Mouse (Mus musculus) midbrain, embryonic 14.5 days (tissue): ENCODE data around the gene Stxbp3. TPM values are rescaled to one million over a fixed set of nuclear protein-coding genes. Genes with fewer than 3 reads are reported as not detected.

Source experiments
- ATAC-seq: fragments of 200-750 bp; cut with Nextera tagmentation; 2 replicates; pipeline ENCODE4 v1.8.0; 2017; ENCODE audit warnings: moderate number of reproducible peaks, moderate library complexity; ENCODE audit not compliant: low FRiP score, low TSS enrichment
- DNase-seq: peaks from one replicate; pipeline ENCODE4 v3.0.0-alpha.2; 2015
- H3K27ac ChIP-seq: fragments of 300-500 bp; sonication (generic); replicated peaks from 2 replicates; pipeline ENCODE4 v1.5.1; 2014; ENCODE audit warnings: mild to moderate bottlenecking, low read depth, low read length, moderate library complexity
- H3K27me3 ChIP-seq: fragments of 300-500 bp; sonication (generic); 2 replicates; pipeline ENCODE4 v1.6.1; 2014; ENCODE audit warnings: low read length, control low read depth, mixed read lengths; ENCODE audit not compliant: control insufficient read depth, insufficient read depth
- H3K36me3 ChIP-seq: fragments of 300-500 bp; sonication (generic); 2 replicates; pipeline ENCODE4 v1.6.1; 2014; ENCODE audit warnings: low read length, control low read depth; ENCODE audit not compliant: control insufficient read depth, insufficient read depth
- H3K4me1 ChIP-seq: fragments of 300-500 bp; sonication (generic); 2 replicates; pipeline ENCODE4 v1.6.1; 2014; ENCODE audit warnings: mild to moderate bottlenecking, antibody characterized with exemption, low read length, control low read depth; ENCODE audit not compliant: control insufficient read depth, insufficient read depth
- H3K4me2 ChIP-seq: fragments of 300-500 bp; sonication (generic); 2 replicates; pipeline ENCODE4 v1.6.1; 2014; ENCODE audit warnings: mild to moderate bottlenecking, low read length, moderate library complexity
- H3K4me3 ChIP-seq: fragments of 300-500 bp; sonication (generic); replicated peaks from 2 replicates; pipeline ENCODE4 v1.5.1; 2014; ENCODE audit warnings: low read depth, low read length
- H3K9ac ChIP-seq: fragments of 300-500 bp; sonication (generic); replicated peaks from 2 replicates; pipeline ENCODE4 v1.6.1; 2014; ENCODE audit warnings: mild to moderate bottlenecking, low read length, moderate library complexity
- H3K9me3 ChIP-seq: fragments of 300-500 bp; sonication (generic); 2 replicates; pipeline ENCODE4 v1.6.1; 2016; ENCODE audit warnings: low read length, control low read depth, mixed read lengths; ENCODE audit not compliant: control insufficient read depth
- WGBS: fragments of 180-500 bp; shearing (Covaris S2); extraction: QIAGEN DNeasy Blood & Tissue Kit; methylation state at CpG from one replicate; pipeline ENCODE4 v1.1.7; 2014; 5-methylcytosine and 5-hydroxymethylcytosine counted together
- polyA plus RNA-seq: library from polyadenylated mRNA; unstranded; fragments of >200 nt; fragmentation: Nextera tagmentation; extraction: Ambion mirVana; gene quantifications from 2 replicates; pipeline ENCODE4 v1.2.1, GENCODE M21; 2014

Gene Stxbp3
- polyA plus RNA-seq, 1 experiment from 2014 or later = 16.0 TPM

DNA sequence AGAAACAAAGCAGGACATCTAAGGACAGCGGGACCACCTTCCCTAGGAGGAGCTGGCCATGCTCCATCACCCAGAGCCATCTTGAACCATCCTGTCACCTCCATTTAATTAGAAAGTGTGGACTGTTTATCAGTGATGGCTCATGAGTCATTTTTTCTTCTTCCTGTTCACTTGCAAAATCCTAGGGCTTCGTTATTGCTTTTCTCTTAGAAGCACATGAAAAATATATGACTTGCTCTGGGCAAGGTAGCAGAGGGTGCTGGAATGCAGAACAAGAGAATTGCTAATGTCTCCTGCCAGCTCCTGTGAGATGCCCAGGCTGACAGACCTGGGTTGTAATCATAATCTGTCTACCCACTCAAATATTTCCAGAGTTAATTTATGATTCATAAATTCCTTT lies 20.5 kb upstream of the Stxbp3 start:
- H3K9me3 ChIP-seq = no peaks in the 10 kb centered on the region
- H3K4me2 ChIP-seq = no peak overlapping the region
- no peak overlapping the region for H3K9ac ChIP-seq
- H3K27me3 ChIP-seq = no peaks in the 10 kb centered on the region
- peaks cover 13% of the 10 kb centered on the region; the same call in 1 of the 2 replicates for H3K4me1 ChIP-seq
- H3K27ac ChIP-seq = no peak overlapping the region
- ATAC-seq = no peak
- no peak overlapping the region for H3K4me3 ChIP-seq
- DNase-seq = no peak
- whole genome bisulfite sequencing = 70% methylated on average over 2 of the region's 2 CpGs
- H3K36me3 ChIP-seq = no peaks in the 10 kb centered on the region

DNA sequence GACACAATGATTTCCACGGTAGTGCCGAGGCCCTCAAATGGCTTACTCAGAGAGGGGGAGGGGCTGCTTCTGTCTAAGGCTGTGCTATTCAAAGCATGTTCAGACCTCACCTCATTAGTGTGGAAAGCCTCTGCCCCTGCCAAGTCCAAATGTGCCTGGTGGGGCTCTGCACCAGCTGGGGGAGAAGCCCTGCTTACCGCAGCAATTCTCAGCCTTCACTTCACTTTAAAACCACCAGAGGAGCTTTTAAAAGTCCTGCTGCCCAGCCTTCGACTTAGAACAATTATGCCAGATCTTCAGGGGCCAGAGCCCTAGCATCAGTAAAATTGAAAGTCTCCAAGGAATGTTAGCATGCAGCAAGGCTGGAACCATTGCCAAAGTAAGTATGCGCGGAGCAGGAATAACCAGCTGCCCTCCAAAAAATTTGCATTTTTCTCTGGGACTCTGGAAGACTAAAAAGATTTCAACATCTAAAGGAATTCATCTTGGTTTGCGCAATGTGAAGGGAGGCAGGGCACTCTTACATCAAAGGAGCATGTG lies 18.0 kb upstream of the Stxbp3 start:
- ATAC-seq (peak; percentile 85), DNase-seq (peak; percentile 84)
- Histone ChIP-seq H3K27ac (peak overlapping the region; percentile 65), H3K4me1 (peaks cover 13% of the 10 kb centered on the region; the same call in 1 of the 2 replicates), H3K9ac (no peak overlapping the region), H3K4me2 (peak overlapping the region; percentile 24; the same call in 1 of the 2 replicates), H3K27me3 (no peaks in the 10 kb centered on the region), H3K4me3 (no peak overlapping the region), H3K36me3 (no peaks in the 10 kb centered on the region), H3K9me3 (no peaks in the 10 kb centered on the region)
- 11% methylated on average over 7 of the region's 7 CpGs for WGBS

DNA sequence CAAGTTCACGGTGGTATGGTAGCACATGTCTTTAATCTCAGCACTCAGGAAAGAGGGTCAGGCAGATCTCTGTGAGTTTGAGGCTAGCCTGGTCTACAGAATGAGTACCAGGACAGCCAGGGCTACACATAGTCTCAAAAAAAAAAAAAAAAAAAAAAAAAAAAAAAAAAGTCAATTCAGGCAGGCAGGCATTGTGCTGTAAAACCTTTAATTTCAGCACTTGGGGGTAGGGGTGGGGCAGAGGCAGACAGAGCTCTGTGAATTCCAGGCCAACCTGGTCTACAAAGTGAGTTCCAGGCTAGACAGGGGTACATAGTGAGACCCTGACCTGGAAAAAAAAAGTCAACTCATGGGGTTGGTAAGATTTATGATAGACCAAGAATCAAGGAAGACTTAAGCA lies 17.4 kb upstream of the Stxbp3 start:
- H3K36me3 ChIP-seq = no peaks in the 10 kb centered on the region
- WGBS = 66% methylated on average over 1 of the region's 1 CpGs
- no peak overlapping the region for H3K4me3 ChIP-seq
- H3K9me3 ChIP-seq = no peaks in the 10 kb centered on the region
- DNase-seq (no peak), ATAC-seq (no peak)
- H3K4me2 ChIP-seq = no peak overlapping the region
- H3K27me3 ChIP-seq = no peaks in the 10 kb centered on the region
- peaks cover 13% of the 10 kb centered on the region; the same call in 1 of the 2 replicates for H3K4me1 ChIP-seq
- H3K9ac ChIP-seq = no peak overlapping the region
- H3K27ac ChIP-seq = peak overlapping the region; percentile 65

DNA sequence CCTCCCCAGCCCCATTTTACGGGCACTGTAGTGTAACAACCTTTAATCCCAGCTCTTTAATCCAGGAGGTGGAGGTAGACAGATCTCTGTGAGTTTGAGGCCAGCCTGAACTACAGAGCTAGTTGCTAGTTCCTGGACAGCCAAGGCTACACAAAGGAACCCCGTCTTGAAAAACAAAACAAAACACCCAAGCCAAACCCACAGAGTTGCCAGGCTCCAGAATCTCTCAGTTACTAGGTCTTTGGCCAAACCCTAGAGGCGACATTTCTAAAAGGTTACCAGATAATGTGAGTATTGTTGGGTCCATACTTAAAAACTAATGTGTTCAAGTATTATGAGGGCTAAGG lies 16.8 kb upstream of the Stxbp3 start:
- no peak for ATAC-seq
- DNase-seq = no peak

DNA sequence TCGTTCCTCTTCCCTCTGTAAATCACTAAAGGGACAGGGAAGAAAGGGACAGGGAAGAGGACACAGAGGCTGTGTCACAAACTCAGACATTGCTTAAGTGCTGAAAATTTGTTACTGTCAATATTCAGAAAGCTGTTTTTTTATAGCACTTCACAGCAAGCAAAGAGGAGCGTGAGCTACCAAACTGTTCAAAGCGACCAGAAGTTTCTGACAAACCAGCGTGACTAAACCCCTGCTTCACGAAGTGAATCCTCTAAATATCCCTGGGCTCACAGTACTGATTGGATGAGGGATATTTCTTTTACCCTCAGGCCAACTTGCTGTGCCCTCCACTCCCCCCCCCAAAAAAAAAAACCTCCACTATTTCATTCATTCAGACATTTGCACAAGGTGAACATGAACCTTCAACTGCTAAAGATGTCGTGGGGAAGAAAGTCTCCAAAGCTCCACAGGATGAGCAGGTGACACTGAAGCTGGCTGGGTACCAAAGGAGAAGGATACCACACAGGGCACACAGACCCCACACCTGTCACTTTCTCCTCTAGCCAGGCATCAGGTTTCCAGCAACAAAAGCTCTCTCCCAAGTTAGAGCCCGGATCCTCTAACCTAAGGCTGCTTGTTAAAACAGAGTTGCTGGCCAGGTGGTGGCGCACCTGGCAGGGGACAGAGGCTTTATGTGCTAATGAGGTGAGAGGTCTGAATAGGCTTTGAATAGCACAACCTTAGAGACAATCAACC lies 16.2 kb upstream of the Stxbp3 start:
- no peak overlapping the region for H3K9ac ChIP-seq
- no peaks in the 10 kb centered on the region for H3K9me3 ChIP-seq

More for the DNA sequence above, 16.8 kb upstream of the Stxbp3 start:
- no peak overlapping the region for H3K9ac ChIP-seq
- no peaks in the 10 kb centered on the region for H3K9me3 ChIP-seq
- 23% methylated on average over 3 of the region's 3 CpGs for WGBS
- no peaks in the 10 kb centered on the region for H3K36me3 ChIP-seq
- H3K4me3 ChIP-seq = no peak overlapping the region
- peaks cover 13% of the 10 kb centered on the region; the same call in 1 of the 2 replicates for H3K4me1 ChIP-seq
- no peak overlapping the region for H3K27ac ChIP-seq
- no peak overlapping the region for H3K4me2 ChIP-seq
- H3K27me3 ChIP-seq = no peaks in the 10 kb centered on the region

DNA sequence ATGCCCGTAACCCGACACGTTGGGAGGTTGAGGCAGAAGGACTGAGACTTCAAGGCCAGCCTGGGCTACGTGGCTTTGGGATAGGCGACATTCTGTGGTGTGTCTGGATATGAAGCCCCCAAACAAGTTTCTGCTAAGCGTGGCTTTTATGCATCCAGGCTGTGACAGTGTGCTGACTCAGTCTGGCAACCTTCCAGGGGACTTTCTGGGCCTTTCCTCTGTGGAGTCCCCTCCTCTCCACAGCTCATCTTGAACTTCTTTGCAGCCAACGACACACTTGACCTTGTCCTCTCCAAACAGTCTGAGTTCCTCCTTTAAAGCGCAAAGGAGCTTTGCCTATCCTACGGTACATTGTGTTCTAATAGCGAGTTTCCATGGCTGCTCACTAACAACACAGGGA lies 15.5 kb upstream of the Stxbp3 start:
- no peak overlapping the region; the same call in 1 of the 2 replicates for H3K27ac ChIP-seq
- DNase-seq = peak; percentile 52

More for the DNA sequence above, 16.2 kb upstream of the Stxbp3 start:
- ATAC-seq (no peak), DNase-seq (no peak)
- Histone ChIP-seq H3K4me3 (no peak overlapping the region), H3K27ac (no peak overlapping the region), H3K36me3 (no peaks in the 10 kb centered on the region), H3K27me3 (no peaks in the 10 kb centered on the region), H3K4me1 (peaks cover 13% of the 10 kb centered on the region; the same call in 1 of the 2 replicates), H3K4me2 (no peak overlapping the region)
- WGBS = 32% methylated on average over 8 of the region's 8 CpGs

DNA sequence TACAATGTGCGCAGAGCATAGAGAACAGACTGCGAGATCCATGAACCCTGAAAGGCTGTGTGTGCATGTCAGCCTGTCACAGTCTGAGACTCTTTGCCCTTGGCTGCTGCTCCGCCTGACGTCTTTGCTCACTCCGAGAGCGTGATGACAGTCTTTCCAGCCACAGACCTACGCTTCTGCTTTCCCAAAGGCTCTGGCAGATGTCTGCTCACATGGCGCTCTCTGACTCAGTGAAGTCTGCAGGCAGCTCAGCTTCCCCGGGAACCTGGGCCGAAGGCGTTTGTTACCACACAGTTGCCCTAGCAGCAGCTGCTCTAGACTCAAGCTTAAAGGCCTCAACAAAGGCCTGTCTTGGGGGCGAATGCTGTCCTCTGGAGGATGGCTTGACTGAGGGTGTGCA lies 15.0 kb upstream of the Stxbp3 start:
- Histone ChIP-seq H3K4me2 (no peak overlapping the region), H3K27me3 (no peaks in the 10 kb centered on the region), H3K4me3 (no peak overlapping the region), H3K27ac (0 out of 2 replicates have a peak overlapping the region, but pooled peaks have one; percentile 21), H3K4me1 (peaks cover 13% of the 10 kb centered on the region; the same call in 1 of the 2 replicates), H3K9me3 (no peaks in the 10 kb centered on the region), H3K9ac (no peak overlapping the region), H3K36me3 (no peaks in the 10 kb centered on the region)
- ATAC-seq (no peak), DNase-seq (peak; percentile 57)
- 42% methylated on average over 12 of the region's 12 CpGs for WGBS

More for the DNA sequence above, 15.5 kb upstream of the Stxbp3 start:
- H3K4me3 ChIP-seq = no peak overlapping the region
- H3K9ac ChIP-seq = no peak overlapping the region
- H3K4me2 ChIP-seq = no peak overlapping the region
- no peaks in the 10 kb centered on the region for H3K36me3 ChIP-seq
- no peak for ATAC-seq
- peaks cover 13% of the 10 kb centered on the region; the same call in 1 of the 2 replicates for H3K4me1 ChIP-seq
- H3K27me3 ChIP-seq = no peaks in the 10 kb centered on the region
- WGBS = 71% methylated on average over 10 of the region's 10 CpGs
- H3K9me3 ChIP-seq = no peaks in the 10 kb centered on the region

DNA sequence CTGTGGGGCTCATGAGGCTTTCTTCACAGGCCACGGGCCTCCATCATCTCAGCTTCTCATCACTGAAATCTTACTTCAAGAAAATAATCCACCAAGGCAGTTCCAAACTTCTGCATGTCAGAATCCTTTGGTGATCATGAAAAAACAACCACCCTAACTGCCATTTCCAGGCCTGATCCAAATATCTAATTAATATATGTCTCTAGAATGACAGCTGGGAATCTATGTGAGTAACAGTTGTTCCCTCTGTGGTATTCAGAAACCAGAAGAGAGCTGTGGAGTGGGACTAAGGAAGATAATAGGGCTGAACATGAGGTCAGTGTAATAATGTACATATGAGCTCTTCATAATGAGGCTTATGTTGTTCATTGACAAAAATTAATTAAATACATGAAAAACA lies 12.9 kb upstream of the Stxbp3 start:
- Histone ChIP-seq H3K36me3 (no peaks in the 10 kb centered on the region), H3K27ac (no peak overlapping the region), H3K9me3 (no peaks in the 10 kb centered on the region), H3K9ac (no peak overlapping the region), H3K4me3 (no peak overlapping the region), H3K4me2 (no peak overlapping the region), H3K27me3 (no peaks in the 10 kb centered on the region), H3K4me1 (peaks cover 11% of the 10 kb centered on the region; the same call in 1 of the 2 replicates)
- WGBS = 83% methylated on average over 1 of the region's 1 CpGs
- ATAC-seq = no peak
- no peak for DNase-seq
